Mouse (Mus musculus) forebrain, embryonic 10.5 days (tissue): ENCODE results near the gene Wnt5b. TPM values are rescaled to one million over a fixed set of nuclear protein-coding genes. Genes with fewer than 3 reads are reported as not detected.
A peak's percentile ranks its signal among the peaks of the same experiment; 100 is the strongest.
"Not testable (repeated sequence)": the region's sequence is repeated elsewhere in the genome, so short reads cannot be mapped to it uniquely, and the experiment has no call there.

Experiments used
- DNase-seq: peaks from one replicate; pipeline ENCODE4 v3.0.0-alpha.2; 2017; ENCODE audit warnings: low spot score; ENCODE audit errors: extremely low spot score
- H3K27ac ChIP-seq: fragments of 300-500 bp; sonication (generic); 2 replicates; pipeline ENCODE4 v1.5.1; 2016; ENCODE audit warnings: mild to moderate bottlenecking
- H3K27me3 ChIP-seq: fragments of 300-500 bp; sonication (generic); 2 replicates; pipeline ENCODE4 v1.6.1; 2016; ENCODE audit warnings: mild to moderate bottlenecking; ENCODE audit not compliant: poor library complexity, severe bottlenecking
- H3K36me3 ChIP-seq: fragments of 300-500 bp; sonication (generic); replicated peaks from 2 replicates; pipeline ENCODE4 v1.6.1; 2016; ENCODE audit warnings: mild to moderate bottlenecking, moderate library complexity
- H3K4me1 ChIP-seq: fragments of 300-500 bp; sonication (generic); 2 replicates; pipeline ENCODE4 v1.6.1; 2016
- H3K4me3 ChIP-seq: fragments of 300-500 bp; sonication (generic); 2 replicates; pipeline ENCODE4 v1.5.1; 2016; ENCODE audit warnings: mild to moderate bottlenecking, moderate library complexity
- H3K9me3 ChIP-seq: fragments of 300-500 bp; sonication (generic); 2 replicates; pipeline ENCODE4 v1.6.1; 2016; ENCODE audit warnings: mild to moderate bottlenecking, moderate library complexity
- WGBS: fragments of 180-500 bp; shearing (Covaris S2); methylation state at CpG from one replicate; pipeline ENCODE4 v1.1.7; 2016; 5-methylcytosine and 5-hydroxymethylcytosine counted together
- polyA plus RNA-seq: library from polyadenylated mRNA; unstranded; fragments of >200 nt; fragmentation: Nextera tagmentation; extraction: Ambion mirVana; gene quantifications from 2 replicates; pipeline ENCODE4 v1.2.1, GENCODE M21; 2016

Wnt5b gene
- polyA plus RNA-seq, 1 experiment from 2014 or later = 19.3 TPM

- H3K4me3 ChIP-seq = no peak overlapping the region
- H3K27ac ChIP-seq = no peak overlapping the region
- WGBS = 54% methylated on average over 12 of the region's 12 CpGs
Observed at GRCm38 (mm10) chr6:119443742-119444645, 100.2 kb downstream of the Wnt5b start.

DNA sequence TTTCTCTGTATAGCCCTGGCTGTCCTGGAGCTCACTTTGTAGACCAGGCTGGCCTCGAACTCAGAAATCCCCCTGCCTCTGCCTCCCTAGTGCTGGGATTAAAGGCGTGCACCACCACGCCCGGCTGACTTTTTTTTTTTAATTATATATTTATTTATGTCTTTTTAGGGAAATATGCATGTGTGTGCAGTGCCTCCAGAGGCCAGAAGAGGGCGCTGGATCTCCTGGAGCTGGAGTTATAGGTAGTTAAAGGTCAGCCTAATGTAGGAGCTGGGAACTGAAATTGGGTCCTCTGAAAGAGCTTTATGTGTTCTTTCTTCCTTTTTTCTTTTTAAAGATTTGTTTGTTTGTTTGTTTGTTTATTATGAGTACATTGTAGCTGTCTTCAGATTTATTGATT is 101.4 kb downstream of the Wnt5b start:
- DNase-seq, H3K4me3 ChIP-seq, H3K27me3 ChIP-seq, H3K9me3 ChIP-seq, H3K27ac ChIP-seq: not testable (repeated sequence)
- 83% methylated on average over 5 of the region's 5 CpGs for WGBS
- Histone ChIP-seq H3K36me3 (peaks cover 64% of the 10 kb centered on the region), H3K4me1 (peaks cover 26% of the 10 kb centered on the region)

More at GRCm38 (mm10) chr6:119443742-119444645, 100.2 kb downstream of the Wnt5b start:
- Histone ChIP-seq H3K9me3 (no peaks in the 10 kb centered on the region), H3K4me1 (peaks cover 26% of the 10 kb centered on the region), H3K36me3 (peaks cover 54% of the 10 kb centered on the region), H3K27me3 (peaks cover 5% of the 10 kb centered on the region; the same call in 1 of the 2 replicates)
- DNase-seq = peak; percentile 77

GRCm38 (mm10) chr6:119437894-119438761 is 106.0 kb downstream of the Wnt5b start:
- no peak for DNase-seq
- H3K27ac ChIP-seq = peak overlapping the region; percentile 26
- H3K9me3 ChIP-seq = no peaks in the 10 kb centered on the region
- peaks cover 19% of the 10 kb centered on the region for H3K4me1 ChIP-seq
- no peak overlapping the region for H3K4me3 ChIP-seq
- H3K27me3 ChIP-seq = no peaks in the 10 kb centered on the region
- H3K36me3 ChIP-seq = peaks cover 81% of the 10 kb centered on the region
- 62% methylated on average over 8 of the region's 8 CpGs for WGBS

- Histone ChIP-seq H3K4me3 (no peak overlapping the region), H3K27ac (no peak overlapping the region), H3K27me3 (no peaks in the 10 kb centered on the region), H3K36me3 (peaks cover 82% of the 10 kb centered on the region), H3K9me3 (peaks cover under 1% of the 10 kb centered on the region; the same call in 1 of the 2 replicates), H3K4me1 (peaks cover 17% of the 10 kb centered on the region)
- no peak for DNase-seq
- WGBS = 91% methylated on average over 4 of the region's 4 CpGs
Observed at GRCm38 (mm10) chr6:119434394-119434793, 109.8 kb downstream of the Wnt5b start.

DNA sequence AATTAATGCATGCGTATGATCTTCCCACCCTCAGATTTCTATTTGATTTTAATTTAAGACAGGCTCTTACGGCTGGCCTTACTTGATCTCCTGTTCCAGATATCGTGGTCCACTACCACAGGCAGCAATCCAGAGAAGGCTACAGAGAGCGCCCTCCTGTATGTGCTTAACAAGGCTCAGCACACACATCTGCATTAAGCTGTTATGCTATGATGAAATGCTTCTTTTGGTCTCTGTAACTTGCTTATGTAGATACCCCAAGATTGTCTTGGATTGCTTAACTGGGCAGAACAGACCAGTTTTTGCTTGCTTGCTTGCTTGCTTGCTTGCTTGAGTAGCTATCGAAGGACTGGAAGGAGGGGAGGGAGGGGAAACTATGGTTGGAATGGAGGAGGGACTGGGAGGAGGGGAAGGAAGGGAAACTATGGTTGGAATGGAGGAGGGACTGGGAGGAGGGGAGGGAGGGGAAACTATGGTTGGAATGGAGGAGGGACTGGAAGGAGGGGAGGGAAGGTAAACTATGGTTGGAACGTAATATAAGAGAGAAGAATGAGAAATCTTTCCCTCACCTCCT is 112.3 kb downstream of the Wnt5b start:
- H3K27me3 ChIP-seq = no peaks in the 10 kb centered on the region
- no peak overlapping the region for H3K27ac ChIP-seq
- WGBS = 92% methylated on average over 6 of the region's 6 CpGs
- H3K9me3 ChIP-seq = peaks cover 9% of the 10 kb centered on the region; the same call in 1 of the 2 replicates
- H3K36me3 ChIP-seq = peaks cover 78% of the 10 kb centered on the region
- no peaks in the 10 kb centered on the region for H3K4me1 ChIP-seq
- no peak for DNase-seq
- H3K4me3 ChIP-seq = no peak overlapping the region

GRCm38 (mm10) chr6:119430508-119430907 is 113.6 kb downstream of the Wnt5b start:
- Histone ChIP-seq H3K4me3 (no peak overlapping the region), H3K36me3 (peaks cover 78% of the 10 kb centered on the region), H3K4me1 (no peaks in the 10 kb centered on the region), H3K9me3 (peaks cover 9% of the 10 kb centered on the region; the same call in 1 of the 2 replicates), H3K27me3 (no peaks in the 10 kb centered on the region), H3K27ac (no peak overlapping the region)
- 57% methylated on average over 2 of the region's 2 CpGs for WGBS
- no peak for DNase-seq

- Histone ChIP-seq H3K27ac (no peak overlapping the region), H3K4me3 (no peak overlapping the region), H3K27me3 (no peaks in the 10 kb centered on the region), H3K36me3 (peaks cover 72% of the 10 kb centered on the region), H3K4me1 (no peaks in the 10 kb centered on the region), H3K9me3 (peaks cover 9% of the 10 kb centered on the region; the same call in 1 of the 2 replicates)
- no peak for DNase-seq
- 95% methylated on average over 13 of the region's 13 CpGs for WGBS
Observed at GRCm38 (mm10) chr6:119429311-119429710, 114.8 kb downstream of the Wnt5b start.

DNA sequence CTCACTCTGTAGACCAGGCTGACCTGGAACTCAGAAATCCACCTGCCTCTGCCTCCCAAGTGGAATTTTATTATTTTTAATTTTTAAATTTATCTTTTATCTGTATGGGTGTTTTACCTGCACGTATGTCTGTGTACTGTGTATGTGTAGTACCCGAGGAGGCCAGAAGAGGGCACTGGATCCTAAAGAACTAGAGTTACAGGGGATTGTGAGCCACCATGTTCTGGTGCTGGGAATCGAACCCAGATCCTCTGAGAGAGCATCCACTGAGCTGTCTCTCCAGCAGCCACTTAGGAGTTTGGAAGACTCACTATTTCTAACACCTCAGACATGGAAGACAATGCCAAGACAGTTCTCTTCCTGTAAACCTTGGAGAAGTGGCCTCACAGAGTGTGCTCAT is 115.5 kb downstream of the Wnt5b start:
- H3K4me3 ChIP-seq = no peak overlapping the region
- DNase-seq = no peak
- WGBS = 84% methylated on average over 3 of the region's 3 CpGs

GRCm38 (mm10) chr6:119421001-119421400 is 123.1 kb downstream of the Wnt5b start:
- H3K4me1 ChIP-seq = peaks cover 41% of the 10 kb centered on the region
- DNase-seq = no peak
- H3K36me3 ChIP-seq = peaks cover 10% of the 10 kb centered on the region
- H3K27ac ChIP-seq = no peak overlapping the region
- WGBS = 89% methylated on average over 4 of the region's 4 CpGs
- no peaks in the 10 kb centered on the region for H3K27me3 ChIP-seq
- H3K4me3 ChIP-seq = no peak overlapping the region
- no peaks in the 10 kb centered on the region for H3K9me3 ChIP-seq

More for the DNA sequence above, 115.5 kb downstream of the Wnt5b start:
- no peaks in the 10 kb centered on the region for H3K4me1 ChIP-seq
- H3K36me3 ChIP-seq = peaks cover 66% of the 10 kb centered on the region
- no peak overlapping the region for H3K27ac ChIP-seq
- peaks cover 9% of the 10 kb centered on the region; the same call in 1 of the 2 replicates for H3K9me3 ChIP-seq
- no peaks in the 10 kb centered on the region for H3K27me3 ChIP-seq

DNA sequence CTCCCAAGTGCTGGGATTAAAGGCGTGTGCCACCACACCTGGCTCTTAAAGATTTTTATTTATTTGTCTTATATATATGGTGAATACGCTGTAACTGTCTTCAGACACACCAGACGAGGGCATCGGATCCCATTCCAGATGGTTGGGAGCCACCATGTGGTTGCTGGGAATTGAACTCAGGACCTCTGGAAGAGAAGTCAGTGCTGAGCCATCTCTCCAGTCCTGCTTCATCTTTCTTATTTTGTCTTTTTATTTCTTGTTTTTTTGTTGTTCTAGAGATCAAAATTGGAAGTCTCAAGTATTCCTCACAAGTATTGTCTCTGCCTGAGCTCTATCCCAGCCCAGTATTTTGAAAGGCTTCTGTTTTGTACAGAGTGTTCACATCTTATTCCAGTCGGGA is 123.8 kb downstream of the Wnt5b start:
- no peaks in the 10 kb centered on the region for H3K9me3 ChIP-seq
- no peak for DNase-seq
- H3K27ac ChIP-seq = no peak overlapping the region
- H3K4me3 ChIP-seq = no peak overlapping the region
- peaks cover 3% of the 10 kb centered on the region; the same call in 1 of the 2 replicates for H3K36me3 ChIP-seq
- peaks cover 41% of the 10 kb centered on the region for H3K4me1 ChIP-seq
- no peaks in the 10 kb centered on the region for H3K27me3 ChIP-seq
- 95% methylated on average over 5 of the region's 5 CpGs for WGBS

DNA sequence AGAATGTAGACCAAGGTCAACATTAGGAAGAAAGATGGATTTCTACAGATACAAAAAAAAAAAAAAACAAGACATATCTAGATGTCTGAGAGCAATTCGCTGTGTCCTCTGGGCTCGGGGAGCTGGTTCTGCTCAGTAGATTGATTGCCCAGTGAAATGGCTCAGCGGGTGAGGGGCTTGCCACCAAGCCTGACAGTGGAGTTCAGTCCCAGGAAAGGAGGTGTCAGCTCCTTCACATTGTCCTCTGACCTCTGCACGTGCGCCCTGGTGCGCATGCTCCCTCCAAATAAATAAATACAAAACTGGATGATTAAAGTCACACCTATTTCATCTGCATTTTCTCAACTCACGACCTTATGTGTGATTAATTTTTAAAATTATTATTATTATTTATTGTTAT is 124.7 kb downstream of the Wnt5b start:
- H3K36me3 ChIP-seq = no peaks in the 10 kb centered on the region
- no peak overlapping the region for H3K4me3 ChIP-seq
- peaks cover 41% of the 10 kb centered on the region for H3K4me1 ChIP-seq
- WGBS = 33% methylated on average over 7 of the region's 7 CpGs
- peak overlapping the region; percentile 87 for H3K27ac ChIP-seq
- H3K9me3 ChIP-seq = no peaks in the 10 kb centered on the region
- no peak for DNase-seq
- no peaks in the 10 kb centered on the region for H3K27me3 ChIP-seq
